Comparison of ENCODE assay signal across 8 mouse cellular contexts in the genomic region with DNA sequence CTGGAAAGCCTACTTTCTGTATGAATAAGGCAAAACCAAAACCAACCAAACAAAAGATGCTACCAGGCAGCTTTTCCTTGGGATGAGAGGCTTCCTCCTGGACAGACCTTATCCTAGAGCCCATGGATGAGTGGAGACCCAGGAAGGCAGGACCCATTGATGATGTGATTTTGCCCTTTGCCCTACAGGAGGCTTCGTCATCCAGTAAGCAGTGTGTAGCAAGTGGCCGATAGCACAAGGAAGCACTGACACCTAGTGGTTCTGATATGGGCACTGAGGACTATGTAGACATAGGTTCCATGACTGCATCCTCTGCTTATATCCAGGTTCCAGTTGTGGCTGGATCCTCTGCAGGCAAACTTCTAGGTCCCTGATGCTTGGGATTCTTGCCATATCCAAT.
DNase-seq lines count a peak whose midpoint lies in the region; ATAC-seq and TF ChIP-seq lines count a peak whose summit lies in the region.

No protein-coding gene starts in this region.

- H3K4me1 ChIP-seq in kidney, postnatal 0 days (replicated peaks; ENCODE audit: insufficient read depth, low read length): no peaks in the 10 kb centered on the region
- H3K4me1 ChIP-seq in MEL (ENCODE audit: control insufficient read depth in 1 of 2, insufficient read depth in 2 of 2, low read length in 2 of 2): peaks cover 0 to 4% of the 10 kb centered on the region in 2 experiments; a peak in 1 of 4 replicates
- 0 out of 2 replicates have a peak, but pooled peaks cover 5% of the 10 kb centered on the region for H3K4me1 ChIP-seq in midbrain, embryonic 13.5 days (replicated peaks)
- H3K4me1 ChIP-seq in hindbrain, embryonic 11.5 days (replicated peaks; ENCODE audit: control insufficient read depth, insufficient read depth, low read length): peaks cover 8% of the 10 kb centered on the region

- DNase-seq in kidney, postnatal 0 days (ENCODE audit: low spot score): peak; percentile 21
- no peak for DNase-seq in kidney, postnatal 25 days
- peak; percentile 12 for DNase-seq in MEL (ENCODE audit: low read depth, low spot score)
- peak; percentile 50 to 64 for DNase-seq in cerebellum, postnatal 25 days
- DNase-seq in gastrocnemius, adult 8-10 months (ENCODE audit: low spot score in 2 of 2): no peak
- DNase-seq in hindbrain, embryonic 11.5 days (ENCODE audit: low spot score): no peak
- DNase-seq in right cerebral cortex, postnatal 25 days: no peak

- no peak for ATAC-seq in kidney, postnatal 0 days (replicated peaks; ENCODE audit: low FRiP score, low read depth)
- peak; percentile 63; the same call in 1 of the 2 replicates for ATAC-seq in midbrain, embryonic 13.5 days
- no peak for ATAC-seq in hindbrain, embryonic 11.5 days (ENCODE audit: low FRiP score)

- TF ChIP-seq POLR2A in MEL (IDR thresholded peaks at IDR 0.05; ENCODE audit: control insufficient read depth in 1 of 2, insufficient read depth in 1 of 2, low read depth in 1 of 2, low read length in 2 of 2, poor library complexity in 1 of 2): no peak

- H3K36me3 ChIP-seq in kidney, postnatal 0 days (ENCODE audit: insufficient read depth, low read length): no peaks in the 10 kb centered on the region
- no peaks in the 10 kb centered on the region for H3K36me3 ChIP-seq in MEL (ENCODE audit: control insufficient read depth in 1 of 2, insufficient read depth in 2 of 2, low read length in 2 of 2)
- no peaks in the 10 kb centered on the region for H3K36me3 ChIP-seq in midbrain, embryonic 13.5 days
- no peaks in the 10 kb centered on the region for H3K36me3 ChIP-seq in hindbrain, embryonic 11.5 days (ENCODE audit: control insufficient read depth, insufficient read depth, low read length)

- TF ChIP-seq CTCF in kidney, postnatal 0 days (IDR thresholded peaks at IDR 0.05; ENCODE audit: low read depth): peak; percentile 55; the same call in 1 of the 2 replicates
- peak; percentile 17 to 48 (median 21); a peak in 3 of 6 replicates for TF ChIP-seq CTCF in MEL (IDR thresholded peaks at IDR 0.05 in 2 of 3, conservative IDR thresholded peaks at IDR 0.05 in 1 of 3; ENCODE audit: control insufficient read depth in 1 of 3, insufficient read depth in 1 of 3, low read depth in 2 of 3, low read length in 3 of 3, poor library complexity in 1 of 3, severe bottlenecking in 1 of 3)

- no peaks in the 10 kb centered on the region for H3K9me3 ChIP-seq in kidney, postnatal 0 days (replicated peaks; ENCODE audit: low read length)
- no peaks in the 10 kb centered on the region for H3K9me3 ChIP-seq in MEL (replicated peaks; ENCODE audit: insufficient read depth, low read length)
- no peaks in the 10 kb centered on the region for H3K9me3 ChIP-seq in midbrain, embryonic 13.5 days
- no peaks in the 10 kb centered on the region for H3K9me3 ChIP-seq in hindbrain, embryonic 11.5 days (ENCODE audit: control insufficient read depth, low read length)

- H3K27ac ChIP-seq in kidney, postnatal 0 days: no peak overlapping the region
- H3K27ac ChIP-seq in MEL (ENCODE audit: control insufficient read depth, low read depth, low read length): no peak overlapping the region
- H3K27ac ChIP-seq in midbrain, embryonic 13.5 days: no peak overlapping the region
- H3K27ac ChIP-seq in hindbrain, embryonic 11.5 days (ENCODE audit: low read depth, low read length): no peak overlapping the region

- no peak overlapping the region for H3K9ac ChIP-seq in kidney, postnatal 0 days (ENCODE audit: low read depth, low read length)
- H3K9ac ChIP-seq in MEL (ENCODE audit: control insufficient read depth, low read depth, low read length, poor library complexity, severe bottlenecking): no peak overlapping the region
- H3K9ac ChIP-seq in midbrain, embryonic 13.5 days (replicated peaks): no peak overlapping the region
- no peak overlapping the region for H3K9ac ChIP-seq in hindbrain, embryonic 11.5 days (ENCODE audit: low read depth, low read length)

- no peak overlapping the region for H3K4me2 ChIP-seq in kidney, postnatal 0 days (ENCODE audit: low read length)
- H3K4me2 ChIP-seq in midbrain, embryonic 13.5 days (replicated peaks): no peak overlapping the region
- H3K4me2 ChIP-seq in hindbrain, embryonic 11.5 days (replicated peaks; ENCODE audit: low read depth, low read length): no peak overlapping the region

- H3K79me2 ChIP-seq in MEL (ENCODE audit: control insufficient read depth, insufficient read depth, low read length, poor library complexity): no peaks in the 10 kb centered on the region

- no peak for TF ChIP-seq EP300 in MEL (IDR thresholded peaks at IDR 0.05; ENCODE audit: low read depth in 1 of 2, low read length in 2 of 2)

- TF ChIP-seq RAD21 in MEL (IDR thresholded peaks at IDR 0.05; ENCODE audit: low read depth, low read length): peak; percentile 43

- H3K4me3 ChIP-seq in kidney, postnatal 0 days (replicated peaks; ENCODE audit: low read depth, low read length): no peak overlapping the region
- no peak overlapping the region for H3K4me3 ChIP-seq in MEL (ENCODE audit: control insufficient read depth in 1 of 2, insufficient read depth in 1 of 2, low read depth in 2 of 2, low read length in 2 of 2)
- H3K4me3 ChIP-seq in midbrain, embryonic 13.5 days (replicated peaks): no peak overlapping the region
- H3K4me3 ChIP-seq in hindbrain, embryonic 11.5 days (ENCODE audit: low read depth, low read length): no peak overlapping the region

- WGBS in kidney, postnatal 0 days: 55% methylated on average over 2 of the region's 2 CpGs
- 51% methylated on average over 2 of the region's 2 CpGs for WGBS in midbrain, embryonic 13.5 days
- 53% methylated on average over 2 of the region's 2 CpGs for WGBS in hindbrain, embryonic 11.5 days

- H3K27me3 ChIP-seq in kidney, postnatal 0 days (ENCODE audit: insufficient read depth, low read length): no peaks in the 10 kb centered on the region
- H3K27me3 ChIP-seq in MEL (ENCODE audit: control insufficient read depth in 1 of 2, insufficient read depth in 2 of 2, low read length in 2 of 2): no peaks in the 10 kb centered on the region
- H3K27me3 ChIP-seq in midbrain, embryonic 13.5 days: no peaks in the 10 kb centered on the region
- H3K27me3 ChIP-seq in hindbrain, embryonic 11.5 days (ENCODE audit: control insufficient read depth, insufficient read depth, low read length): no peaks in the 10 kb centered on the region

TF ChIP-seq in MEL, 35 proteins besides CTCF, POLR2A, EP300 and RAD21:
- TF ChIP-seq POLR2AphosphoS5 (IDR thresholded peaks at IDR 0.05; ENCODE audit: borderline replicate concordance, low read depth, low read length) (no peak), UBTF (IDR thresholded peaks at IDR 0.05; ENCODE audit: borderline replicate concordance, insufficient read depth, low read depth, low read length) (no peak), MAZ (IDR thresholded peaks at IDR 0.05; ENCODE audit: low read depth, low read length) (no peak), HCFC1 (IDR thresholded peaks at IDR 0.05; ENCODE audit: low read depth, low read length) (no peak), ZC3H11A (IDR thresholded peaks at IDR 0.05; ENCODE audit: low read depth, low read length) (no peak), GABPA (IDR thresholded peaks at IDR 0.05; ENCODE audit: low read depth, low read length) (no peak), SMC3 (IDR thresholded peaks at IDR 0.05; ENCODE audit: low read depth, low read length) (no peak)

Comparison
In these comparisons a context has a peak if more than half of its experiments do, and no peak if none do; other contexts are left out.
1. DNase-seq: peak in kidney, postnatal 0 days (single experiment), MEL (single experiment) and cerebellum, postnatal 25 days (2 of 2); none in kidney, postnatal 25 days (0 of 2), gastrocnemius, adult 8-10 months (0 of 2), hindbrain, embryonic 11.5 days (single experiment) and right cerebral cortex, postnatal 25 days (single experiment).